Mouse (Mus musculus) left cerebral cortex, adult 18-20 months (tissue): ENCODE results near the gene Gm11237. TPM values are rescaled to one million over a fixed set of nuclear protein-coding genes. Genes with fewer than 3 reads are reported as not detected.
"Not testable (repeated sequence)": the region's sequence is repeated elsewhere in the genome, so short reads cannot be mapped to it uniquely, and the experiment has no call there.

Experiments
- DNase-seq, 2 experiments: peaks; one replicate each; pipeline ENCODE4 v3.0.0; 2021 to 2022; ENCODE audit warnings: low spot score in 2 of 2, mixed read lengths in 1 of 2
- long read RNA-seq, 2 experiments: library from polyadenylated mRNA; stranded (forward); transcript quantifications; one replicate each; pipeline ENCODE4 v2.0.0; 2021
- total RNA-seq, 2 experiments: library from RNA; stranded (reverse); gene quantifications; 2 replicates each; pipeline ENCODE4 v1.2.3; 2021

The Gm11237 gene
- total RNA-seq, result not detected
- long read RNA-seq, experiment 1, result 0 reads
- long read RNA-seq, experiment 2, result 0 reads

DNA sequence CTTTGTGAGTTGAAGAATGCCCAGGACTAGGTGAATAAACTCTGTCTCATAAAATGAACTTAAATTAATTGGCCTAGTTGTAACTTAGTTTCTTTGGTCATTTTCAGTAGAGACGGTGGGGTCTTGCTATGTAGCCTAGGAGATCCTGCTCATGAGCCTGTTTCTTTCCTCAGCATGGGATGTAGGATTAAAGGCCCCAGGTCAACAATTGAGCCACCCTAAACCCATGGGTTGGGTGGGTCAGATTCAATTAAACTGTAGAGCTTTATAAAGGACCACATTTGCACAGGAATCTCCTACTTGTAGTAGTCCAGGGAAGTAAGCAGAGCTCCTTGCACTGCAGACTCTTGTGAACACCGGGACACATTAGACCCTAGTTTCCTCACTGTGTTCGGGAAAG lies at the start of gene Gm11237:
Gene Gm11237 (plus strand): TSS at position 301 of the 400 bp plus-strand sequence.
- not testable (repeated sequence) for DNase-seq

DNA sequence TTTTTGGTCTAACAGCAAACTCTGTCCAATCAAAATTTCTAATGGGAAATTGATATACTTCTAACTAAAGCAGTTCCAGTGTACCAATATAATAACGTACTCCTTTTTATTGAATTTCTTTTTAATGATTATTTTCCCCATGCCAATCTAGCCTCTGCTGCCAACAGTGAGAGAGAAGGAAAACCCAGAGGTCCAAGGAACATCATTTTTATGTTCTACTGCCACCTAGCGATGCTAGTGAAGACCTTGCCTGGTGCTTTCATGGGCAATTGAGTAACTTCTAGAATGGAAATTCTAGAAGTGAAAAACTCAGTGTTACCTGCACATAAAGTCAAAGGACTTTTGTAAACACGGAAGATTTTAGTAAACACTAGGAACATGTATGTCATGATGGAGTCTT lies 23.5 kb upstream of the Gm11237 start:
- peak; percentile 2 to 3 for DNase-seq

DNA sequence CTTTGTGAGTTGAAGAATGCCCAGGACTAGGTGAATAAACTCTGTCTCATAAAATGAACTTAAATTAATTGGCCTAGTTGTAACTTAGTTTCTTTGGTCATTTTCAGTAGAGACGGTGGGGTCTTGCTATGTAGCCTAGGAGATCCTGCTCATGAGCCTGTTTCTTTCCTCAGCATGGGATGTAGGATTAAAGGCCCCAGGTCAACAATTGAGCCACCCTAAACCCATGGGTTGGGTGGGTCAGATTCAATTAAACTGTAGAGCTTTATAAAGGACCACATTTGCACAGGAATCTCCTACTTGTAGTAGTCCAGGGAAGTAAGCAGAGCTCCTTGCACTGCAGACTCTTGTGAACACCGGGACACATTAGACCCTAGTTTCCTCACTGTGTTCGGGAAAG lies 15.2 kb upstream of the Gm11237 start, which contains the start of gene Gm11238:
Gene Gm11238 (plus strand): TSS at position 301 of the 400 bp plus-strand sequence.
- DNase-seq, result not testable (repeated sequence)

DNA sequence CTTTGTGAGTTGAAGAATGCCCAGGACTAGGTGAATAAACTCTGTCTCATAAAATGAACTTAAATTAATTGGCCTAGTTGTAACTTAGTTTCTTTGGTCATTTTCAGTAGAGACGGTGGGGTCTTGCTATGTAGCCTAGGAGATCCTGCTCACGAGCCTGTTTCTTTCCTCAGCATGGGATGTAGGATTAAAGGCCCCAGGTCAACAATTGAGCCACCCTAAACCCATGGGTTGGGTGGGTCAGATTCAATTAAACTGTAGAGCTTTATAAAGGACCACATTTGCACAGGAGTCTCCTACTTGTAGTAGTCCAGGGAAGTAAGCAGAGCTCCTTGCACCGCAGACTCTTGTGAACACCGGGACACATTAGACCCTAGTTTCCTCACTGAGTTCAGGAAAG lies 15.0 kb downstream of the Gm11237 start, which contains the start of gene Gm11236:
Gene Gm11236 (plus strand): TSS at position 301 of the 400 bp plus-strand sequence.
- not testable (repeated sequence) for DNase-seq

DNA sequence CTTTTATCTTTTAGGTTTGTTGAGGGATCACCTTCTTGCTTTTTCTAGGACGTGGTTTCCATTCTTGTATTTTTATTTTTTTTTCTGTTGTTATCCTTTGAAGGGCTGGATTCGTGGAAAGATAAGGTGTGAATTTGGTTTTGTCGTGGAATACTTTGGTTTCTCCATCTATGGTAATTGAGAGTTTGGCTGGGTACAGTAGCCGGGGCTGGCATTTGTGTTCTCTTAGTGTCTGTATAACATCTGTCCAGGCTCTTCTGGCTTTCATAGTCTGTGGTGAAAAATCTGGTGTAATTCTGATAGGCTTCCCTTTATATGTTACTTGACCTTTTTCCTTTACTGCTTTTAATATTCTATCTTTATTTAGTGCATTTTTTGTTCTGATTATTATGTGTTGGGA lies 39.1 kb downstream of the Gm11237 start:
- DNase-seq, result not testable (repeated sequence)

DNA sequence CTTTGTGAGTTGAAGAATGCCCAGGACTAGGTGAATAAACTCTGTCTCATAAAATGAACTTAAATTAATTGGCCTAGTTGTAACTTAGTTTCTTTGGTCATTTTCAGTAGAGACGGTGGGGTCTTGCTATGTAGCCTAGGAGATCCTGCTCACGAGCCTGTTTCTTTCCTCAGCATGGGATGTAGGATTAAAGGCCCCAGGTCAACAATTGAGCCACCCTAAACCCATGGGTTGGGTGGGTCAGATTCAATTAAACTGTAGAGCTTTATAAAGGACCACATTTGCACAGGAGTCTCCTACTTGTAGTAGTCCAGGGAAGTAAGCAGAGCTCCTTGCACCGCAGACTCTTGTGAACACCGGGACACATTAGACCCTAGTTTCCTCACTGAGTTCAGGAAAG lies 45.3 kb downstream of the Gm11237 start, which contains the start of gene Gm11239:
Gene Gm11239 (plus strand): TSS at position 301 of the 400 bp plus-strand sequence.
- not testable (repeated sequence) for DNase-seq

Other genes starting within 250 kb of the Gm11237 start
- gene Gm11487, start 217.9 kb upstream of the Gm11237 start, total RNA-seq, result not detected
- not detected for gene Gm11238, start 15.1 kb upstream of the Gm11237 start, total RNA-seq
- not detected for gene Gm11236, start 15.1 kb downstream of the Gm11237 start, total RNA-seq
- not detected for gene Gm11239, start 45.4 kb downstream of the Gm11237 start, total RNA-seq
- gene Gm428, start 60.5 kb downstream of the Gm11237 start, total RNA-seq, result not detected
- not detected for gene Rasef, start 168.0 kb downstream of the Gm11237 start, total RNA-seq